Mouse (Mus musculus) CH12.LX (cell line): ENCODE measurements around the gene Hoxb13. TPM values are rescaled to one million over a fixed set of nuclear protein-coding genes. Genes with fewer than 3 reads are reported as not detected.

Source experiments
- DNase-seq: peaks from one replicate; pipeline ENCODE4 v3.0.0-alpha.2; 2013; ENCODE audit errors: extremely low read depth
- H3K27ac ChIP-seq: 2 replicates; pipeline ENCODE4 v1.5.1; 2012; ENCODE audit warnings: low read depth, mild to moderate bottlenecking, control low read depth, moderate library complexity; ENCODE audit not compliant: insufficient read depth
- H3K27me3 ChIP-seq: replicated peaks from 2 replicates; pipeline ENCODE3; 2012; ENCODE audit warnings: inconsistent platforms
- H3K36me3 ChIP-seq, 2 experiments: replicated peaks in 1 of 2; 2 replicates each; pipeline versions ENCODE3 to v1.6.1; 2012; ENCODE audit warnings: inconsistent platforms in 1 of 2, low read length in 1 of 2, mild to moderate bottlenecking in 1 of 2, mixed read lengths in 1 of 2, moderate library complexity in 1 of 2; ENCODE audit not compliant: control insufficient read depth in 1 of 2, insufficient read depth in 1 of 2
- H3K4me1 ChIP-seq, 2 experiments: 2 replicates each; pipeline ENCODE4 v1.6.1; 2012; ENCODE audit warnings: inconsistent platforms in 1 of 2, moderate library complexity in 1 of 2; ENCODE audit not compliant: insufficient read depth in 2 of 2, control insufficient read depth in 1 of 2
- H3K4me2 ChIP-seq: 2 replicates; pipeline ENCODE4 v1.6.1; 2012; ENCODE audit warnings: low read depth, mild to moderate bottlenecking, control low read depth; ENCODE audit not compliant: poor library complexity, insufficient read depth, severe bottlenecking
- H3K4me3 ChIP-seq, 3 experiments: fragments of 150-350 bp in 1 of 3; sonication (generic) in 1 of 3; replicated peaks in 1 of 3; 2 replicates each; pipeline versions ENCODE3 to v1.5.1; 2011 to 2012; ENCODE audit warnings: low read depth in 2 of 3, low read length in 2 of 3, mild to moderate bottlenecking in 2 of 3, moderate library complexity in 2 of 3, control low read depth in 1 of 3, improper control_type of control experiment in 1 of 3, inconsistent platforms in 1 of 3, mixed read lengths in 1 of 3; ENCODE audit not compliant: poor library complexity in 1 of 3
- H3K79me2 ChIP-seq: replicated peaks from 2 replicates; pipeline ENCODE4 v1.6.1; 2012; ENCODE audit warnings: mild to moderate bottlenecking, moderate library complexity; ENCODE audit not compliant: control insufficient read depth, poor library complexity, insufficient read depth, severe bottlenecking; ENCODE audit errors: extremely low read depth
- H3K9ac ChIP-seq: 2 replicates; pipeline ENCODE4 v1.6.1; 2012; ENCODE audit warnings: low read depth, mild to moderate bottlenecking, control low read depth, moderate library complexity; ENCODE audit not compliant: insufficient read depth
- H3K9me3 ChIP-seq: replicated peaks from 2 replicates; pipeline ENCODE3; 2012; ENCODE audit warnings: low read length, inconsistent platforms, mixed read lengths
- CHD2 ChIP-seq: IDR thresholded peaks from 2 replicates; pipeline ENCODE4 v1.6.1; 2011; ENCODE audit warnings: low read length, improper control_type of control experiment
- CTCF ChIP-seq, 2 experiments: IDR thresholded peaks in 1 of 2; conservative IDR thresholded peaks in 1 of 2; 2 replicates each; pipeline ENCODE4 v1.5.1; 2011 to 2012; ENCODE audit warnings: low read depth in 2 of 2, low read length in 2 of 2, improper control_type of control experiment in 1 of 2, inconsistent platforms in 1 of 2, mild to moderate bottlenecking in 1 of 2, moderate library complexity in 1 of 2
- EP300 ChIP-seq: IDR thresholded peaks from 2 replicates; pipeline ENCODE4 v1.6.1; 2011; ENCODE audit warnings: low read length, improper control_type of control experiment
- ETS1 ChIP-seq: conservative IDR thresholded peaks from 2 replicates; pipeline ENCODE4 v1.6.1; 2012; ENCODE audit warnings: low read depth, mild to moderate bottlenecking, inconsistent platforms, low read length, improper control_type of control experiment, moderate library complexity
- HCFC1 ChIP-seq: IDR thresholded peaks from 2 replicates; pipeline ENCODE4 v1.6.1; 2012; ENCODE audit warnings: low read depth, mild to moderate bottlenecking, inconsistent platforms, low read length, improper control_type of control experiment
- MAFK ChIP-seq: IDR thresholded peaks from 2 replicates; pipeline ENCODE4 v1.6.1; 2011; ENCODE audit warnings: low read length, improper control_type of control experiment; ENCODE audit not compliant: insufficient replicate concordance
- MAX ChIP-seq: IDR thresholded peaks from 2 replicates; pipeline ENCODE4 v1.6.1; 2011; ENCODE audit warnings: low read length, improper control_type of control experiment
- MYC ChIP-seq: IDR thresholded peaks from 2 replicates; pipeline ENCODE4 v1.6.1; 2011; ENCODE audit warnings: low read depth, mild to moderate bottlenecking, improper control_type of control experiment, low read length
- POLR2A ChIP-seq: IDR thresholded peaks from 2 replicates; pipeline ENCODE4 v1.6.1; 2011; ENCODE audit warnings: low read depth, mild to moderate bottlenecking, improper control_type of control experiment, low read length
- SIN3A ChIP-seq: IDR thresholded peaks from 2 replicates; pipeline ENCODE4 v1.6.1; 2012; ENCODE audit warnings: low read length, improper control_type of control experiment, inconsistent platforms
- SMC3 ChIP-seq: IDR thresholded peaks from 2 replicates; pipeline ENCODE4 v1.6.1; 2011; ENCODE audit warnings: low read depth, low read length, improper control_type of control experiment
- TBP ChIP-seq: conservative IDR thresholded peaks from 2 replicates; pipeline ENCODE4 v1.6.1; 2011; ENCODE audit warnings: low read depth, low read length, improper control_type of control experiment
- TCF12 ChIP-seq: IDR thresholded peaks from 2 replicates; pipeline ENCODE4 v1.6.1; 2014; ENCODE audit warnings: low read depth, mild to moderate bottlenecking, inconsistent platforms, low read length, improper control_type of control experiment
- UBTF ChIP-seq: IDR thresholded peaks from 2 replicates; pipeline ENCODE4 v1.6.1; 2012; ENCODE audit warnings: low read depth, mild to moderate bottlenecking, inconsistent platforms, low read length, improper control_type of control experiment, moderate library complexity
- USF1 ChIP-seq: IDR thresholded peaks from 2 replicates; pipeline ENCODE4 v1.6.1; 2014; ENCODE audit warnings: low read depth, mild to moderate bottlenecking, inconsistent platforms, low read length, improper control_type of control experiment
- USF2 ChIP-seq: conservative IDR thresholded peaks from 2 replicates; pipeline ENCODE4 v1.6.1; 2011; ENCODE audit warnings: low read depth, low read length, improper control_type of control experiment
- ZKSCAN1 ChIP-seq: IDR thresholded peaks from 2 replicates; pipeline ENCODE4 v1.6.1; 2012; ENCODE audit warnings: low read depth, inconsistent platforms, low read length, improper control_type of control experiment, borderline replicate concordance
- ZMIZ1 ChIP-seq: IDR thresholded peaks from 2 replicates; pipeline ENCODE4 v1.6.1; 2012; ENCODE audit warnings: low read depth, mild to moderate bottlenecking, inconsistent platforms, low read length, improper control_type of control experiment
- dilution Hi-C: fragments of 300-500 bp; cut with MboI; formaldehyde crosslinking; loops from 2 replicates; pipeline ENCODE4 v1.14.3; 2020; ENCODE audit warnings: low sequenced_read_pairs; ENCODE audit not compliant: extremely low pct_unique_long_range_greater_than_20kb, extremely low pct_ligation_motif_present
- in situ Hi-C: fragments of 300-500 bp; cut with MboI; formaldehyde crosslinking; loops from 3 replicates; pipeline ENCODE4 v1.14.3; 2019; ENCODE audit warnings: low sequenced_read_pairs, low pct_ligation_motif_present, low pct_unique_long_range_greater_than_20kb, mixed read lengths
- polyA plus RNA-seq: library from polyadenylated mRNA; unstranded; fragments of >175 nt; gene quantifications from 2 replicates; pipeline ENCODE4 v1.2.1, GENCODE M21; 2012; ENCODE audit warnings: low read depth; ENCODE audit not compliant: insufficient read length
- total RNA-seq, 2 experiments: library from RNA; depleted of rRNA; stranded (reverse); fragments of 300-350 nt in 1 of 2; fragments of >200 nt in 1 of 2; gene quantifications; 2 replicates each; pipeline ENCODE4 v1.2.3; 2012 to 2014

The Hoxb13 gene
- total and polyA plus RNA-seq, 3 experiments: 0.08 TPM; not detected in 2

DNA sequence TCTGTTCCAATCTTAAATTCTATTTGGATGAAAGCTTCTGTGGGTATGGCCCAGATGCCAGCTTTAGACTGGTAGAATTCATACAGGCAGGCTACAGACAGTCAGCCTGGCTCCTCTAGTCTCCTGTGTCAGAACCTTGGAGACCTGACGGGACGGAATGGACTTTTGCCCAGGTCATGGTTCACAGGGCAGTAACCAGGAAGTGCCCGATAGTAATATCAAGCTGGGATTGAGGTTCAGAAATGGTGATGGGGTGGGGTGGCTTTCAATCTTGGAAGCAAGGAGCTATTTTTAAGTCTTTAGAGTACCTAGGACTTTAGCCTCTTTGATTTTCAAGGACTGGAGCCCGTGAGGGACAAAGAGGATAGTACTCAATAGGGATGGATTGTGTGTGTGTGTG is 6.8 kb upstream of the Hoxb13 start:
- in situ Hi-C loops (no loop called here), dilution Hi-C loops (no loop called here)
- Histone ChIP-seq H3K9ac (no peak overlapping the region), H3K36me3 (no peaks in the 10 kb centered on the region), H3K79me2 (no peaks in the 10 kb centered on the region), H3K27me3 (peaks cover 26% of the 10 kb centered on the region), H3K4me3 (no peak overlapping the region), H3K9me3 (peaks cover 4% of the 10 kb centered on the region), H3K4me1 (peaks cover 0 to 32% of the 10 kb centered on the region in 2 experiments; a peak in 2 of 4 replicates), H3K27ac (no peak overlapping the region), H3K4me2 (no peak overlapping the region; the same call in 1 of the 2 replicates)
- no peak for DNase-seq
- TF ChIP-seq SIN3A (no peak), USF2 (no peak), ZMIZ1 (no peak), ETS1 (no peak), MYC (no peak), HCFC1 (no peak), SMC3 (no peak), TCF12 (no peak), ZKSCAN1 (no peak), CTCF (conservative IDR thresholded peaks at IDR 0.05 in 1 of 2, IDR thresholded peaks at IDR 0.05 in 1 of 2; ENCODE audit: low read depth in 2 of 2, low read length in 2 of 2) (no peak), MAX (no peak), MAFK (no peak), UBTF (no peak), POLR2A (no peak), EP300 (no peak)

DNA sequence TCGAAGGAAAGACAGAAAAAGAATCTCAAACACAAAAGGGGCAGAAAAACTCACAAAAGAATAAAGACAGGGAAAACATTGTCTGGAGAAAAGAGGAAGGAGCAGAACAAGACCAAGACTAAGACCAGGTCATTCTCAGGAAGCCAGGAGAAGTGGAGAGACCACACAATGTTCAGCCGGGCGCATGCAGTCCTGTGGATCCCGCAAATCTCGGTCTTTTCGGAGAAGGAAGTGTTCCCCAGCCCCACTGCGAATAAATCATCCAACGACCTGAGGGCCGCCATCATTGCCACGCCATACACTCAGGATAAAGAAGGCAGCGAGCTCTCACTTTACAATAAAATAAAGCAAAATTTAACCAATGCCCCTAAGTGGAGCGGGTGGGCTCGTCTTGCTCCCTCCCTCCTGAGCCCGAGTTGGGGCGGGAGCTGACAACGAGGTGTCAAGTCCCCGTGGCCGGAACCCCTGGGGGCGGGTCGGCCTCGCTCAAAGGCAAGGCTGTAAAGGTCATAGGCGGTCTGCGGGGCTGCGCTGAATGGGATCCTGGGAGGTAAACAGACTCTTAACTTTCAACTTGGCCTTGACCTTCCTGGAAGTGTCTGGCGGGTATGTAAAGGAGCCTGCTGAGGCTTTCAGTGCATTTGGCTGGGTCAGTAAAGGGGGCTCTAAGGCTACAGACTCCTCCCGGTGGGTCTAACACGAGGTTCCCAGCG is 4.2 kb upstream of the Hoxb13 start:
- TF ChIP-seq USF1: no peak
- no peak for TF ChIP-seq ZMIZ1
- no peak for TF ChIP-seq CHD2
- TF ChIP-seq TBP: no peak
- no peak for DNase-seq
- Histone ChIP-seq H3K4me2 (no peak overlapping the region), H3K27ac (no peak overlapping the region), H3K4me1 (peaks cover 0 to 42% of the 10 kb centered on the region in 2 experiments; a peak in 2 of 4 replicates), H3K36me3 (peaks cover 0 to 2% of the 10 kb centered on the region in 2 experiments), H3K9ac (no peak overlapping the region), H3K79me2 (no peaks in the 10 kb centered on the region), H3K9me3 (no peaks in the 10 kb centered on the region), H3K27me3 (peaks cover 14% of the 10 kb centered on the region), H3K4me3 (no peak overlapping the region)
- in situ Hi-C loops: no loop called here
- dilution Hi-C loops: no loop called here
